Comparison of ENCODE assay signal across 8 mouse cellular contexts in the genomic region with DNA sequence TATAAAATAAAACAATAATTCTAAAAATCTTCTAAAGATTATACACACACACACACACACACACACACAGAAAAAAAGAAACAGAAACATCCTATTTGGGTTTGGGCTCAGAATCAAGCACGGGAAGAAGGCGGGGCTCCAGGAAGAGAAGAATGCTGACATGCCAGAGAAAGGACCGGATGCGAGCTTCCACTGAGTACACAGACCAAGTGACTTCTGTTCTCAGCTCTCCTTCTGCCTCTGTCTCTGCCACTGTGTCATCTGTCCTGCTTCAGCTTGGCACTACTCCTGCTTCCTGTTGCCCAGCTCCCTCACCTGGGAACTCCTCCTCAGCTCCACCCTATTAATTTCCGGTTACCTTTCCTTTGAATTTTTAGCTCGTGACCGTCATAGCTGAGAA. TPM values are rescaled to one million over a fixed set of nuclear protein-coding genes. Genes with fewer than 3 reads are reported as not detected.
DNase-seq lines count a peak whose midpoint lies in the region; ATAC-seq lines count a peak whose summit lies in the region.

No protein-coding gene starts in this region.

- peak; percentile 24 to 25 for DNase-seq in gastrocnemius, adult 8-10 months (ENCODE audit: low spot score in 2 of 2)
- no peak for DNase-seq in gastrocnemius, postnatal 36 days
- DNase-seq in adrenal gland, postnatal 36 days, result peak; percentile 41 to 58
- DNase-seq in heart, postnatal 36 days, result peak; percentile 53 to 60
- DNase-seq in kidney, postnatal 4 days, result peak; percentile 62 to 76
- no peak for DNase-seq in layer of hippocampus, adult 8-10 months (ENCODE audit: low spot score in 2 of 2)

- H3K4me2 ChIP-seq in stomach, embryonic 16.5 days (ENCODE audit: low read depth, low read length), result peak overlapping the region; percentile 18; the same call in 1 of the 2 replicates
- no peak overlapping the region for H3K4me2 ChIP-seq in midbrain, embryonic 13.5 days (replicated peaks)

- ATAC-seq in stomach, embryonic 16.5 days (ENCODE audit: insufficient read depth, low FRiP score), result peak; percentile 56; the same call in 1 of the 2 replicates
- ATAC-seq in midbrain, embryonic 13.5 days, result no peak

- H3K4me3 ChIP-seq in stomach, embryonic 16.5 days (replicated peaks; ENCODE audit: low read length), result no peak overlapping the region
- no peak overlapping the region for H3K4me3 ChIP-seq in midbrain, embryonic 13.5 days (replicated peaks)

- H3K9me3 ChIP-seq in stomach, embryonic 16.5 days (replicated peaks; ENCODE audit: control insufficient read depth, low read length), result no peaks in the 10 kb centered on the region
- no peaks in the 10 kb centered on the region for H3K9me3 ChIP-seq in midbrain, embryonic 13.5 days

- peak overlapping the region; percentile 11; the same call in 1 of the 2 replicates for H3K9ac ChIP-seq in stomach, embryonic 16.5 days (ENCODE audit: low read length)
- H3K9ac ChIP-seq in midbrain, embryonic 13.5 days (replicated peaks), result no peak overlapping the region

- no peaks in the 10 kb centered on the region for H3K36me3 ChIP-seq in stomach, embryonic 16.5 days (ENCODE audit: control insufficient read depth, insufficient read depth, low read length)
- no peaks in the 10 kb centered on the region for H3K36me3 ChIP-seq in midbrain, embryonic 13.5 days

- peak overlapping the region; percentile 85 for H3K27ac ChIP-seq in stomach, embryonic 16.5 days (ENCODE audit: low read length)
- no peak overlapping the region for H3K27ac ChIP-seq in midbrain, embryonic 13.5 days

- intact Hi-C loops in gastrocnemius, postnatal 36 days (cut with DNase I), result no loop called here
- intact Hi-C loops in heart, postnatal 36 days (cut with DNase I), result no loop called here

- no peaks in the 10 kb centered on the region for H3K27me3 ChIP-seq in stomach, embryonic 16.5 days (ENCODE audit: control insufficient read depth, insufficient read depth, low read length)
- no peaks in the 10 kb centered on the region for H3K27me3 ChIP-seq in midbrain, embryonic 13.5 days

- WGBS in stomach, embryonic 16.5 days, result 20% methylated on average over 7 of the region's 7 CpGs
- WGBS in midbrain, embryonic 13.5 days, result 79% methylated on average over 7 of the region's 7 CpGs

- peaks cover 14% of the 10 kb centered on the region for H3K4me1 ChIP-seq in stomach, embryonic 16.5 days (ENCODE audit: control insufficient read depth, insufficient read depth, low read length)
- H3K4me1 ChIP-seq in midbrain, embryonic 13.5 days (replicated peaks), result peaks cover 25% of the 10 kb centered on the region

RNA-seq across cellular contexts. Expression of gene Stxbp1, which starts 12.5 kb away (rescaled TPM):
- 1 to 10 TPM; 2.0 to 2.6 (median 2.1) TPM for total RNA-seq in gastrocnemius, adult 8-10 months (2022)
- 1 to 10 TPM; 2.2 to 3.6 TPM for total RNA-seq in gastrocnemius, postnatal 36 days (2021)
- total RNA-seq in adrenal gland, postnatal 36 days (2021), result 10 to 100 TPM; 21.5 to 30.6 TPM
- total RNA-seq in heart, postnatal 36 days (2021), result 10 to 100 TPM; 10.1 to 14.3 TPM
- polyA plus RNA-seq in stomach, embryonic 16.5 days (2015; fragmentation: Nextera tagmentation; extraction: Ambion mirVana), result 20.8 and 23.2 TPM in 2 replicates
- 100 to 1,000 TPM; 583 to 634 (median 610) TPM for total RNA-seq in layer of hippocampus, adult 8-10 months (2022)
- polyA plus RNA-seq in midbrain, embryonic 13.5 days (2015; fragmentation: Nextera tagmentation; extraction: Ambion mirVana), result 165 and 168 TPM in 2 replicates

RNA-seq across cellular contexts. Expression of gene Fam129b, which starts 41.4 kb away (rescaled TPM):
- total RNA-seq in gastrocnemius, adult 8-10 months (2022), result 1 to 10 TPM; 3.8 to 6.3 (median 5.4) TPM
- total RNA-seq in gastrocnemius, postnatal 36 days (2021), result 1 to 10 TPM; 5.5 to 7.7 TPM
- total RNA-seq in adrenal gland, postnatal 36 days (2021), result 10 to 100 TPM; 15.8 to 32.3 TPM
- total RNA-seq in heart, postnatal 36 days (2021), result 10 to 100 TPM; 22.5 to 26.9 TPM
- 108 and 139 TPM in 2 replicates for polyA plus RNA-seq in stomach, embryonic 16.5 days (2015; fragmentation: Nextera tagmentation; extraction: Ambion mirVana)
- 10 to 100 TPM; 21.8 to 39.3 (median 32.1) TPM for total RNA-seq in layer of hippocampus, adult 8-10 months (2022)
- 20.9 and 27.5 TPM in 2 replicates for polyA plus RNA-seq in midbrain, embryonic 13.5 days (2015; fragmentation: Nextera tagmentation; extraction: Ambion mirVana)

RNA-seq across cellular contexts. Expression of gene Cfap157, which starts 50.3 kb away (rescaled TPM):
- total RNA-seq in gastrocnemius, adult 8-10 months (2022), result not detected
- total RNA-seq in gastrocnemius, postnatal 36 days (2021), result not detected
- not detected for total RNA-seq in adrenal gland, postnatal 36 days (2021)
- total RNA-seq in heart, postnatal 36 days (2021), result not detected
- 0.10 and 0.41 TPM in 2 replicates for polyA plus RNA-seq in stomach, embryonic 16.5 days (2015; fragmentation: Nextera tagmentation; extraction: Ambion mirVana)
- total RNA-seq in layer of hippocampus, adult 8-10 months (2022), result 1 to 10 TPM in 3 of 4 experiments, under 1 TPM in 1; 0.66 to 1.9 (median 1.2) TPM
- polyA plus RNA-seq in midbrain, embryonic 13.5 days (2015; fragmentation: Nextera tagmentation; extraction: Ambion mirVana), result 0.46 and 2.0 TPM in 2 replicates

RNA-seq across cellular contexts. Expression of gene Ptrh1, which starts 58.9 kb away (rescaled TPM):
- total RNA-seq in gastrocnemius, adult 8-10 months (2022), result 1 to 10 TPM; 1.4 to 3.8 (median 2.3) TPM
- 1 to 10 TPM; 2.0 to 2.1 TPM for total RNA-seq in gastrocnemius, postnatal 36 days (2021)
- 10 to 100 TPM in 1 of 2 experiments, 1 to 10 TPM in 1; 8.3 to 12.0 TPM for total RNA-seq in adrenal gland, postnatal 36 days (2021)
- 1 to 10 TPM; 3.7 to 3.8 TPM for total RNA-seq in heart, postnatal 36 days (2021)
- 3.9 and 6.7 TPM in 2 replicates for polyA plus RNA-seq in stomach, embryonic 16.5 days (2015; fragmentation: Nextera tagmentation; extraction: Ambion mirVana)
- total RNA-seq in layer of hippocampus, adult 8-10 months (2022), result 1 to 10 TPM; 4.5 to 7.0 (median 5.8) TPM
- polyA plus RNA-seq in midbrain, embryonic 13.5 days (2015; fragmentation: Nextera tagmentation; extraction: Ambion mirVana), result 4.1 and 4.2 TPM in 2 replicates

RNA-seq across cellular contexts. Expression of gene Ttc16, which starts 59.1 kb away (rescaled TPM):
- total RNA-seq in gastrocnemius, adult 8-10 months (2022), result under 1 TPM in 1 of 4 experiments, not detected in 3; 0.09 TPM
- total RNA-seq in gastrocnemius, postnatal 36 days (2021), result not detected
- total RNA-seq in adrenal gland, postnatal 36 days (2021), result under 1 TPM; 0.10 to 0.20 TPM
- total RNA-seq in heart, postnatal 36 days (2021), result under 1 TPM; 0.08 to 0.14 TPM
- 0.12 and 0.21 TPM in 2 replicates for polyA plus RNA-seq in stomach, embryonic 16.5 days (2015; fragmentation: Nextera tagmentation; extraction: Ambion mirVana)
- 1 to 10 TPM in 2 of 4 experiments, under 1 TPM in 2; 0.52 to 1.6 (median 1.1) TPM for total RNA-seq in layer of hippocampus, adult 8-10 months (2022)
- polyA plus RNA-seq in midbrain, embryonic 13.5 days (2015; fragmentation: Nextera tagmentation; extraction: Ambion mirVana), result 0.35 and 0.52 TPM in 2 replicates

Comparison
In these comparisons a context has a peak if more than half of its experiments do, and no peak if none do; other contexts are left out.
1. DNase-seq: peak in gastrocnemius, adult 8-10 months (2 of 2), adrenal gland, postnatal 36 days (2 of 2), heart, postnatal 36 days (2 of 2) and kidney, postnatal 4 days (2 of 2); none in gastrocnemius, postnatal 36 days (0 of 2) and layer of hippocampus, adult 8-10 months (0 of 2).
2. RNA of gene Stxbp1, which starts 12.5 kb away (total RNA-seq): 583 to 634 TPM in layer of hippocampus, adult 8-10 months; 21.5 to 30.6 TPM in adrenal gland, postnatal 36 days, 10.1 to 14.3 TPM in heart, postnatal 36 days, 2.2 to 3.6 TPM in gastrocnemius, postnatal 36 days and 2.0 to 2.6 TPM in gastrocnemius, adult 8-10 months; every median in the first group is over 10 times any median in the second.